Mouse (Mus musculus) kidney, postnatal 10 days (tissue): ENCODE measurements at regions not wholly inside any gene's neighbourhood (a gene's known extent, or its start where the extent isn't known, plus 50 kb on each side); places are given as distances from the start of the nearest gene placed in this dataset.
A peak's percentile ranks its signal among the peaks of the same experiment; 100 is the strongest.

Source experiments
- DNase-seq: peaks from one replicate; pipeline ENCODE4 v3.0.0; 2021; ENCODE audit warnings: mixed read lengths

GRCm38 (mm10) chr17:4726331-4726741 is 267.8 kb upstream of the Arid1b start:
- DNase-seq, result no peak

DNA sequence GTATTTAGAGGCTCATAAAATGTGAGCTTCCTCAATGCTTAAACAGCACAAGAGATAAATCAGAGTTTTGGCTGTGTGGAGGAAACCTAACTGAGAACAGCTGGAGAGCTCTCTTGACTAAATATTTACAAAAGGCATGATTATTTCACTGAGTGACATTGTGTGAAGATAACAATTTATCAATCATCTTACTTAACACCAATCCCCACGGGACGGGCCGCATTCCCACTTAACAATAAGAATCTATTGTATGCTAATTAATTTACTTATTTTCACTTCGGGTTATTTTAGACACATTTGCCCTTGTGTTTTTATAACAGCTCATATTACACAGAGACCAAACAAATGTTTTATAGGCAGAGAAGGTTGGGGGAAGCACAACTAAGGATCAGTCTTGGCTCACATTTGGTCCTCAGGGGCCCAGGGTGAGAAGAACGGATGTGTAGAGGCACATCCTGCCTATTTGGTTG is 259.7 kb upstream of the Arid1b start:
- peak; percentile 69 for DNase-seq

DNA sequence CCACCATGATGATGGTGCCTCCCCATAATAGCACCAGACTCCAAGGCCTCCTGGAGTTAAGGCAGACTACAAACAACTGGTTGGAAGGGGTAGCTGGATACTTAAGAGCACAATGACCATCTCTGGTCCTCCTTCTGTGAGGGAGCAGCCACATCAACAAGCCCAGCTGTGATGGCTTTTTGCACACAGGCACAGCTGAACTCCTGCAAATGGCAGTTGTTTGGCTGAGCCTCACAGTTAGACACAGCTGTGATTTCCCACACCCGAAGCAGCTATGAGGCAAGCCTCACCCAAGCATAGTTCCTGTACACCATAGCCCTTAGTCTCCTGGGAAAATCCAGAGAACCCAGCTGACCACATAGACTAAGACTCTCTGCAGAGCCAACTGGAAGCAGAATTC is 258.9 kb upstream of the Arid1b start:
- DNase-seq, result peak; percentile 61

DNA sequence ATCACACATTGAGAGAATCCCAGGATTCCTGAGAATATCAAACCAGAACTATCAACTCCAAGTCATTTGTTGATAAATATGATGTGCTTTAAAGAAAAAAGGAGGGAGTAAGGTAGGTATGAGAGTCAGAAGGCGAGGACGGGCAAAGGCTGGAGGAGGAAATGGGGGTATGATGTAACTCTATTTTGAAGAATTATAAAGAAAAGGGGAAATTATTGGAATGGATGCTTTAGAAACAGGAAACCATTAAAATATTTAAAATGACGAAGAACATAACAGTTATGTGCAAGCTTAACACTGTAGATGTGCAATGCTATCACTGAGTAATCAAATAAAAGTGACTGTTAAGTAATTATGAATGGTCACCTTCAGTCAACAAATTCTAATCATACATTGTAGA is 257.4 kb upstream of the Arid1b start:
- DNase-seq, result no peak

GRCm38 (mm10) chr17:4738717-4739485 is 255.2 kb upstream of the Arid1b start:
- DNase-seq, result no peak

DNA sequence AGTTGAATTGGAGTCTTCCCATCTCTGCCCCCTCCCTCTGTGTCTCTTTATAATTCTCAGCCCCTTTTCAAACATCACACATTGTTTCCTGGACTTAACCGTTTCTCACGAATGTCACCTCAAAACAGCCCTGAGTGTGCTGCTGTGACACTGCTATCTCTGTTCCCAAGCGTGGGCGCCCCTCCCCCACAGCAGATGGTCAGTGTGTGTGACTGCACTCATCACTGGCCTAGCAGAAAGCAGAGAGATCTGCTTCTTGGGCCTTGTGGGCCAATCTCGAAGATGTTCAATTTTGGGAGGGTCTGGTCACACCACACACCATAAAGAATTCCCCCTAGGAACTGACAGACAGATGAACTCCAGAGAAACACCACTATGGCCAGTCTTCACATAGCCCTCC is 253.3 kb upstream of the Arid1b start:
- peak; percentile 24 for DNase-seq

DNA sequence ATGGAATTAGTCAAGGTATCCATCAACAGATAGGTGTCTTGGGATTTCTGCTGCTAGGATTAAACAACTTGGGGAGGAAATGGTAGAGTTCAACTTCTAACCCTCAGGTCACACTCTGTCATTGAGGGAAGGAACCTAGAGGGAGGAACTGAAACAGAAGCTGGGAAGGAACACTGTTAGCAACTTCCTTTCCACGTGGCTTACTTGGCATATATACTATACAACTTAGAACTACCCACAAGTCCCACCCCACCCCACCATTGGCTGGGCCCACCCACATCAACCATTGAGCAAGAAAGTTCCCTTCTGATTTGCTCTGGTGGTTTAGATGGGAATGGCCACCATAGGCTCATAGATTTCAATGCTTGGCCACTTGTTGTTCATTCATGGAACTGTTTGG is 251.8 kb upstream of the Arid1b start:
- DNase-seq, result no peak

DNA sequence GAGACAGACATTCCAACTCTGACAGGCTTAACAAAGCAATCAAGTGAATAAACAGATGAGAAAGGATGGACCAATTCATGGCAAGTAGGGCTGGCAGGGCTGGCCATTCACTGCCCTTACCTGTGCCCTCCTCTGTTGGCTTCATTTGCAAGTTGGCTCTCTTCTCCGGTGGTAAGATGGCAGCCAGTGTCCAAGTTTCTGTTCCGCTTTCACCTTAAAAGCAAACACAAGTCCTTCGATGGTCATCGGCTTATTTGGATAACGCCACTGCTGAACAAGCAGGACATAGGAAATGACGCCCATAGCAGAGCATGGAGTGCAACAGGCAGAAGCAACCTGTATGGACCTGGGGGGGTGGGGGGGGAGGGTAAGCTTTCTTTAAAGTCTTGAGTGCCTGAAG is 231.2 kb upstream of the Arid1b start:
- DNase-seq, result no peak

GRCm38 (mm10) chr17:4765723-4766122 is 228.4 kb upstream of the Arid1b start:
- no peak for DNase-seq

DNA sequence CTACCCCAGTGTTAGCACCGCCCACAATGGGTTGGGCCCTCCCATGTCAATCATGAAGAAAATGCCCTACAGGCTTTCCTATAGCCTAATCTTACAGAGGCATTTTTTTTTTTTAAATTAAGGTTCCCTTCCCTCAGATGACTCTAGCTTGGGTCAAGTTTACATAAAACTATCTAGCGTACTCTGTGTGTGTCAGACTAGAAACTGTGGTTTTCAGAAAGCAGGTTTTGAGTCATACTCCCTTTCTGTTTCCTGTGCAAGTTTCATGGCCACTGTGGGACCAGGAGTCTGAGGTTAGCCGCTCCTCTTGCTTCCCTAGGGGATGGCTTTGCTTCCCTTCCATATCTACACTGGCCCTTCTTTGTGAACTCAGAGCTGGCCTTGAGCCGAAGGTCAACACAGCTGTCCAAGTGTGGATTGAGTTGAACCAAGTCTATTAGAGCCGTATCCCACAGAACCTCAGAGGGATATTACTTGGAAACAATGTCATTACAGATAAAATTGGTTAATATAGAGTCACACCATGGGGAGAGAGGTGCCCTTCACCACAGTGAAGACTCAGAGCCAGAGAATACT is 226.1 kb upstream of the Arid1b start:
- DNase-seq, result no peak

- DNase-seq, result no peak
Measured at GRCm38 (mm10) chr17:4769284-4769683, 224.8 kb upstream of the Arid1b start.

DNA sequence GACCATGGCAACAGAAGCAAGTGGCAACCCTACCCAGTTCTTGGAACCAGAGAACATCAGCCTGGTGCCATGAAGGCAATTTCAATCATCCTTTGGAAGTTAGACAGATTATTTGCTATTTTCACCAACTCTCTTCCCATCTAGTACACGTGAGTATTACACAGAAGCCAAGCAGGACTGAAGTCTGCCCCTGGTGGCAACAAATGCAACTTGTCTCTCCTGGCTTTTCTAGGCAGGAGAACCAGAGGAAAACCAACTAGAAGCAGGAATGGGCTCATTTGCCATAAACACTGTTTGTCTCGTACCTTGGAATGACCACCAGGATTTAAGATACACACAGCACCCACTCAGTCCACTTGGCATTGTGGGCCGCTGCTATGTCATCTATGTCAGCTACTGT is 224.1 kb upstream of the Arid1b start:
- peak; percentile 28 for DNase-seq

DNA sequence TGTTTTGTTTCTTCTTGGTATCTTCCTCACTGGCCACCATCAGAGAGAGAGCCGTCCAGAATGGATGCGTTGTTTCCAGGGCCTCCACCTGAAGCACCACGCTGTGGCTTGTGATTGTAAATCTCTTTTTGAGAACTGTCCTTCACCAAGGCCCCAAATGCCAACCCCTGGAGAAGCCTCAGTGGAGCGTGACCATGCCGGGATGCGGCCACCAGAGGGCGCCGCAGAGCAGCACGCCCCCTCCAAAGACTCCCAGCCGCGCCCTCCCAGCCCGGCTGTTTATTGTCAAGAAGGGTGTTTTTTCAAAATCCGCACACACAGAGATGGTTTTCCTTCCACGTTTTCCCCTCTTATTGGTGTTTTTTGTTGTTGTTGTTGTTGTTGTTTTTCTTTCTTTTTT is 216.0 kb upstream of the Arid1b start:
- DNase-seq, result peak; percentile 86

DNA sequence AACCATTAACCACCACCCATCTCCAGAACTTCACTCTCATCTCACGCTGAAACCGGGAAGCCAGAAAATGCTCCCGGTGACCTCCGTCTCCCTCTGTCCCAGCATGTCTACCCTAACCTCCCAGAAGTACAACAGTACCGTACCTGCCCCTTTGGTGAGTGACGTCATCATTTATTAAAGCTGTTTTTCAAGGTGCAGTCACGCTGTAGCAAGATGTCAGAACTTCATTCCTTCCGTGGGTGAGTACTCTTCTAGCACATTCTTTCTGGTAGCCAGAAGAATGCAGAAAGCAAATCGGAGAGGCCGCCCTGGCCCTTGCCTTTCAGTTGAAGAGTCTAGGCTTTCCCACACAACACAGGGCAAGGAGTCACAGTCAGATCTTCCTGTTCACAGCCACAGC is 215.1 kb upstream of the Arid1b start:
- no peak for DNase-seq

DNA sequence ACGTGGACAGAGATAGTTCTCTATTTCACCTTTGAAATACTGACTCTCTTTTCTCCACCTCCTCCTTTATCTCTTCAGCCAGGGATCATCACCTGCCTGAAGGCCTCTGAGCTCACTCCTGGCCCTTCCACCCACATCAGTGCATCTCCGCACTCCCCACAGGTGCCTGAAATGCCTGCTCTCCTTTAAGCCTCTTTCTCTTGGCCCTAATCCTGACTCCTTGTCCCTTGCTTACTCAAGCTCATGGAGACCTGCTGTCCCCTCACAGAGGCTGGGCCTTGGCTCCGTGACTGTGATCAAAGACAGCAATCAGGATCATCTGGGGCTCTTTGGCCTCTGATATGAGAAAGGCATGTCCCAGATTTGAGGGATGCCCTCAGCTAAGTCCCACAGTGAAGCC is 212.5 kb upstream of the Arid1b start:
- DNase-seq, result no peak

GRCm38 (mm10) chr17:4784296-4784695 is 209.8 kb upstream of the Arid1b start:
- no peak for DNase-seq

- DNase-seq, result no peak
Measured at GRCm38 (mm10) chr17:4785281-4785839, 208.8 kb upstream of the Arid1b start.

DNA sequence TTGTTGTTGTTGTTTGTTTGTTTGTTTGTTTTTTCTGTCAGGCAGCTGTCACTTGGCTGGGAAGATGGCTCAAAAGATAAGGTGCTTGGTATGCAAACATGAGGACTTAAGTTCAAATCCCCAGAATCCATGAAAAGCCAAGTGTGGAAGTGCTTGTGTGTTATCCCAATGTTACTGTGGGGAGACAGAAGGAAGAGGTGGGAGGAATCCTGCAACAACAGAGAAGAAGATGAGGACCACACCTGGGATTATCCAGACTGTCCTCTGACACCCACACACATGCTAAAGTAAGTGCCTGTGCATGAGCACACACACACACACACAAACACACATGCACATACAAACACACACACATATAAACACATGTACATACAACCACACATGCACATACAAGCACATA is 207.6 kb upstream of the Arid1b start:
- DNase-seq, result no peak

GRCm38 (mm10) chr17:4791873-4792272 is 202.3 kb upstream of the Arid1b start:
- no peak for DNase-seq

DNA sequence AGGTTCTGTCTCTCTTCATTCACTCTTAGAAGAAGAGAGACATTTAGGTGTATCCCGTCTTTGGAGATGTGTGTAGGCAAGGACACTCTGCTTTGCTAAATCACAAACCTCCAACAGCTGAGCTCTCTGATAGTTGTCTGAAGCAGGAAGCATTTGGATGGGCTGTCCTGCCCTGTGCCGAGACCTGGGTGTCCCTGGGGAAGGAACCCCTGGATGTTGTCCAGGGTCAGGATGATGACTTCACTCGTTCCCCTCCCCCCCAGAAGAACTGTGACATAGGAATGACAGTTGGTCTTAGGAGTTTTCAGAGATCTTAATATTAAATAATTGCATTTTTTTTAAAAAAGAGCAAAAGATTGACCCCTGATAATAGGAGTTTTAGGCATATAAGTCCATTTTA is 197.9 kb upstream of the Arid1b start:
- DNase-seq, result peak; percentile 41

DNA sequence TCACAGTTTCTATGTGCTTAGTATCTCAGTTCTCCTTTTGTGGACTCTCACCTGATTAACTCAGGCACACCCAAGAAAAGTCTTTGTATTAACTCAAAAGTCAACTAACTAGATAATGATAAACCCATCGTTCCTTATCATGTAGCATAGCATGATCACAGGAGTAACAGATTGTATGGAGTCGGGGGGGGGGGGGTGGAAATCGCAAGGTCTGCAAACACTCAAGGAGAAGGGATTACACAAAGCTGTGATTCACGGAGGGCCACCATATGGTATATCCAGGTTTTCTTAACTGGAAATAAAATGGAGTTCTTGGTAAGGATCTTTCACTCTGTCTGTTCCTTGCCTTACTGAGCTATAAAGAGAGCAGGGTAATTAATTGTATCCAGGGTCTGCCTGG is 190.1 kb upstream of the Arid1b start:
- no peak for DNase-seq

DNA sequence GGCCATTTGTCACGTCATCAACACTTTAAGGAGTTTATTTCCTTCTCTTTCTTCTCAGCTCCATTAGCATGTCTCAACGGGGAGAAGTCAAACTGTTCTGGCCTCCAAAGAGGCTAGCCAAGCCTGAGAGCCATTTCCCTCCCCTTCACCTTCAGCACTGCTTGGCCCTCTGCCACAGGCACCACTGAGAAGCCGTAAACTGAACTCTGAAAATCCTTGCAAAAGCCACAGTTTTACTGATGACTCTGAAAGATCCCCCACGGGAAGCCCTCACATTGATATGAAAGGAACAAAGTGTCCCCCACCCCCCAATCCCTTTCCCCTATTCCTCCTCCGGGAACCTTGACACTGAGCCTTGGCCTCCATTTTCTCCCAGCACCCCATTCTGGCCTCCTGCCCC is 188.1 kb upstream of the Arid1b start:
- peak; percentile 65 for DNase-seq

DNA sequence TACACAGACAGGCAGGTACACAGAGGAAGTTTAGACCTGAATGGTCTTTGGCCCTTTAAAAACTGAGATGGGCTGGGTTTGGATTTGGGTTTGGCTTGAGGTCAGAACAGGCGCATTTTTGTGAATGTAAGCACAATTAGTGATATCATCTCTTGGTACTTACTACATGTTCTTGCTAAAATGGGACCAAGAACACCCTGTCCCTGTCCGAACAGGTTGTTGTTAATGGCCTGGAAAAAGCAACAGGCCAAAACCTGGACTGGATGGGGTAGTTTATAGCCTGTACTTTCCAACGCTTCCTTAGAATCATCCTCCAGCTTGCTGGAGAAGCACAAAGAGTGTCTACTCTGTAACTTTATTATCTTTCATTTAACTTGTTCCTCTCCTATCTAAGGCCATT is 185.2 kb upstream of the Arid1b start:
- no peak for DNase-seq

DNA sequence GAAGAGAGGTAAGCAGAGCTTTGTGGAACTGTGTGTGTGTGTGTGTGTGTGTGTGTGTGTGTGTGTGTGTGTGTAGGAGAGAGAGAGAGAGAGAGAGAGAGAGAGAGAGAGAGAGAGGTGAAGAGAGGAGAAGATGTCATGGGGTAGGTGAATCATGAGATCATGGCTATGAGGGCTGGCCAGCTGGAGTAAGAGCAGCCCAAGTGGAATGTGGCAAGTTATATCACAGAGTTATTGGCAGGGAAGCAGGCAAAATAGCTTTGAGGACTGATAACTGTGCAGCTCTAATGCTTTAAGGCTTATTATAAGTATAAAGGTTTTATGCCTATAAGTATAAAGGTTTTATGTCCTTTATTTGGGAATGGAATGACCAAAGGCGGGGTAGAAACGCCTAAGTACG is 180.9 kb upstream of the Arid1b start:
- no peak for DNase-seq

DNA sequence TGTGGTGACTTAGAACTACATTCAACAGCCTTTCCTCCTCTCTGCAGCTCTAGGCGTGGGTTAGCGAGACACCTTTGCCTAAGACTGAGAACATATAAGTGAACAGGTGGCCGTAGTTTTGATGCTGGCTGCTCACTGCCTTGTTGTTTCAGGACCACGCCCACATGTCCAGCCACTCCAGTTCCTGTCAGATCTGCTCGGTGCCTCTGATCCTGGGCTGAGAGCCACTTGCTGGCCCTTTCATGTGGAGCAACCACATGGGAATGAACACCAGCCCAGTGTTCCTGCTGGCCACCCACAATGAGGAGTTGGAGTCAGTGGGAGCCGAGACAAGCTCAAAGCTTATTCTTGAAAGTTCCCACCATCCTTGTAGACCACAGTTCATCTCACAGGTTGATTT is 180.5 kb upstream of the Arid1b start:
- no peak for DNase-seq
